Mouse (Mus musculus): ENCODE data around the gene Rplp2.
"Not testable (repeated sequence)": the region's sequence is repeated elsewhere in the genome, so short reads cannot be mapped to it uniquely, and the experiment has no call there.

The Rplp2 gene

GRCm38 (mm10) chr7:141431434-141432185 lies 15.6 kb upstream of the Rplp2 start:
- DNase-seq, result no peak

GRCm38 (mm10) chr7:141432186-141432611 lies 15.0 kb upstream of the Rplp2 start:
- DNase-seq, result no peak

DNA sequence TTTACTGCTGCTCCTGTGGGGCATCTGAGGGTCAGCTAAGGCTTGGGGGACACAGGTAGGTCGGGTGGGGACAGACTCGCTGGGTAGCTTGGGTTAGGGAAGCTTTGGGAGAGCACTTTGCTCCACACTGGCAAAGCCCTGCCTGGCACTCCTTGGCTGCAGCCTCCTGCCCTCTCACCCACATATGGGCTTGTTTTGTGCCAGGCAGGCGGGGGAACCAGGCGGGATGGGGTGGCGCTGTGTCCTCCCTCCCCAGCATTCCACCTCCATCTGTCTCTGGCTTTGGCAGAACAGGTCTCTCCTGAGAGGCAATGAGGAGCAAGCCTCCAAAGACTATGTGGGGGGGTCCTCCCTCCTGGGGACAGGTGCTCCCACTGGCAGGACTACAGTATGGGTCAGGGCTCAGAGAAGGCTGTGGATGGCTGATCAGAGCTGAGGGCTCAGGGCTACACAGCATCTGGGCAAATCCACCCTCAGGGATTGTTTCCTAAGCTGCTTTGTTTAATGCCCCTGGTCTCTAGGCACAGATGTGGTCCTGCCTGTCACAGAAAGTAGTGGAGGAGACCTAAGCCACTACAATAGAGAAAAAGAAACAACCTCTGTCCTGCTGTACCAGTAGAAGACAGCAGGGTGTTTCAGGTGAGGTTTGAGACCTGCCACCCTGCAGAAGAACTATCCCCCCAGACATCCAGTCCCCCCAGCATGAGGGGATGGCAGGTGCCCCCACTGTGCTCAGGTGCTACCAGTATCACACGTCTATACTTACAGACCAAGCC lies 14.2 kb upstream of the Rplp2 start:
- DNase-seq, result no peak

GRCm38 (mm10) chr7:141433517-141434400 lies 13.4 kb upstream of the Rplp2 start:
- DNase-seq, result no peak

- DNase-seq, result peak; percentile 47
These were observed 12.7 kb upstream of the Rplp2 start for GRCm38 (mm10) chr7:141434464-141434863.

GRCm38 (mm10) chr7:141435129-141435855 lies 11.9 kb upstream of the Rplp2 start:
- DNase-seq, result peak; percentile 58

GRCm38 (mm10) chr7:141435856-141436522 lies 11.2 kb upstream of the Rplp2 start:
- DNase-seq, result no peak

DNA sequence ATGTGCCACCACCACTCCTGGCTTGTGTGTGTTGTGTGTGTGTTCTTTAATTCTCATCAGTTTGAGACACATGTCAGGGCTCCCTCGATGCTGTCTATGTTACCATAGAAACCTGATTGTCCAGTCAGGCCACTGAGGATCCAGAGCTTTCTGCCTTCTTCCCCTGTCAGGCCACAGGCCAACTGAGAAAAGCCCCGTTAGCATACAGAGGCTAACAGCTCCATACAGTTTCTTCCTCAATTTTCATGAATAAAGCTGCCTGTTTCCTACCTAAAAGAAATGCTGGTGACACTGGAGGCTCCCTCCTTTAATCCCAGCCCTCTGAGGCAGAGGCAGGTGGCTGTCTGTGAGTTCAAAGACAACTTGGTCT lies 10.7 kb upstream of the Rplp2 start:
- no peak for DNase-seq

DNA sequence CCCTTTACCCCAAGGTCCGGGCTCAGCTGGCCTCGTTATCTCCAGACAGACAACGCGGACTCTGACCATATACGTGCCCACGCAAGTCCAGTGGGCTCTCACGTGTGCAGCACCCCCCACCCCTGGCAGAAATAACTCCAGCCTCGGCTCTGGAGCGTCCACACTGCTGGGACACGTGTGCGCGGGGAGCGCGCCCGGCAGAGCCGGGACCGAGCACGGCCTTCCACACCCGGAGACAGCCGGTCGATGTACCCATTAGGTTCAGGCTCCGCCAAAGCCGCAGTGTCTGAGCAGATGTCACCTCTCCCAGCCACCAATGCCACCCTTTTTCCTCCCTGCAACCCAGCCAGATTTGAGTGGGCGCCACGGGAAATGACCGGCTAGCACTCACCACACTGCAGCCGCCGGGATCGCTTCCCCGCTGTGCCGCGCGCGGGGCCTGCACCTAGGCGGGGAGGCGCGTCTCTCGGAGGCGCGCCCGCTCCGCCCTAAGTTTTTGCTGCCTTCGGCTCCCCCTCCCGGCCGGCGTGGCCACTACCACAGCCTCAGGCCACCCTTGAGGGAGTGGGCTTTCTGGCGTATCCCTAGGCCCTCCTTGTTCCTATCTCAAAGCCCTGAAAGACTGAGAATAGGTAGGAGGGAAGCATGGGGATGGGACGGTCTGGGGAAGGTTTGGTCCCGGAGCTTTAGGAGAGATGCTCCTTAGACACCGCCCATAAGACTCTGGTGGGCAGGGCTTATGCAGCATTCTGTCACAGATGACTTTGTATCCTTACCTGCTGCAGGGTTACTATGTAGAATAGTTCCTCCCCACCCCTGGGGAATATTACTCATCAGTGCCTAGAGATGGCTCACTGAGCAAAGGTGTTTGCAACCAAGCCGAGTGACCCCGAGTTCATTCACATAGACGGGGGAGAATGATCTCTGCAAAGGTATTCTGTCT lies 9.7 kb upstream of the Rplp2 start, which contains the start of gene Slc25a22:
Gene Slc25a22, minus strand, starts transcription at position 715 of the 943 bp plus-strand sequence.
- DNase-seq, result peak; percentile 87

DNA sequence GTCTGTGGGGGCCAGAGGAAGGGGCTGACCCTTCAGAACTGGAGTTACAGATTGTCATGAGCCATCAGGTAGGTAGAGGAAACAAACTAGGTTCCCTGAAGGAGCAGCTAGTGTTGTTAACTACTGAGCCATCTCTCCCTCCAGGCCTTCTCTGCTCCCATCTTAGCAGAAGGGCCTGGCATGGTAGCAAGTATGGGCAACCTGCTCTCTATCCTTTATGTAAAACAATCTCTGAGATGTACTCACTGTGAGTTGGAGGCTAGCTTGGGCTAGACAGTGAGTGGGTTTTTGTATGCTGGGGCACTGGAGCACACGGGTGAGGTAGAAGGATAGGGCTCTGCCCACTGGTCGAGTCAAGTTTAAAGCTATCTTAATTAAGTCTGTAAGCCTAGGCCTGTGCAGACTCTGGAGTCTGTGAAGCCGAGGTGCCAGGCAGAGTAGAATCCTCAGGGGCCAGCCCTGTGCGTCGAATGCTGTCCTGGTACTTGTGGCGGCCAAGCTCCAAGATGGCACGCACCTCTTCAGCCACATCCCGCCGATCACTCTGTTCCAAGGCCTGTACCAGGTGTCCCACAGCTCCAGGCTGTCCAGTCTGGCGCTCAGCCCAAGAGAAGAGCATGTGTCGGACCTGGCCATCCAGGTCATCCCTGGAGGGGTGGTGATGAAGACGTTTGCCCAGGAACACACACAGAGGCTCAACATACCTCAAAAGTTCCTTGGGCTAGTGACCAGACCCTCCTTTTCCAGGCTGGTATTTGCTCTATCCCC lies 8.8 kb upstream of the Rplp2 start:
- no peak for DNase-seq

DNA sequence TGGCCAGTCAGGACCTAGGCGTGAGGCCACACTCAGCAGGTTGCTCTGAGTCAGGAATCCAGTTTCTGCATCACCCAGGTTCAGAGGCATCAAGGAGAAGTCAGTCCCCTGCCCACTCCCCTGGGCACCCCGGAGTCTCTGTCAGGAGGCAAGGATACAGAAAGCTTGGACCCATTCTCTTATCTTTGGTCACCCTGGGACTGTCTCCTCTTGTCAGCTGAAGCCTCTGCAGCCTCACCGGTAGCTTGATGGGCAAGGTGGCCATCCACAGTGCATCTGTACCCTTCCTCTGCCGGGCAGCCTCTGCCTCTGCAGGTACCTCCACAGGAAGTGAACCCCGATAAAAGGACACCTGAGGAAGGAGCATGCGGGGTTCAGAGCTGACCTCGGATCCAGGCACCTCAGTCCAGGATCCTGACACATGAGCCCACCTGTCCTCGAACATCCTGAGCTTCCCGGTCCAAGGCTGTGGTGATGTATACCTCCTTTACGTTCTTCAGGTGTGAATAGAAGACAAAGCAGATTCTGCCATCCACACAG lies 8.0 kb upstream of the Rplp2 start:
- no peak for DNase-seq

DNA sequence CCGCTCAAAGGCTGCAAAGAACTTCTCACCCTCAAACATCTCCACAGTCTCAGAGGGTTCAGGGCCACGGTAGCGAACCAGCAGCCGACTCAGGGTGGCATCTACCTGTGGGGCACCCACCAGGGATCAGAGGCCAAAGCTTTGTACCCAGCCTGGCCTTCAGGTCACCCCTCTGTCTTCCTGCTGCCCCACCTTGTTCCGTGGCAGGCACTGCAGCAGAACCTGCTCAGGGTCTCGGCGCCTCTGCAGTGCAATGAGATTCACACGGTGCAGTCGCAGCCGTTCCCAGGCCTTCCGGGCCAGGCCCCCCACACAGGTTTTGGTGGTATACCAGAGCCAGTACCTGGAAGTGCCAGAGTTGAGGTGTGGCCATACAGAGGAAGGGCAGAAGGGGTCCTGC lies 7.4 kb upstream of the Rplp2 start:
- DNase-seq, result no peak

DNA sequence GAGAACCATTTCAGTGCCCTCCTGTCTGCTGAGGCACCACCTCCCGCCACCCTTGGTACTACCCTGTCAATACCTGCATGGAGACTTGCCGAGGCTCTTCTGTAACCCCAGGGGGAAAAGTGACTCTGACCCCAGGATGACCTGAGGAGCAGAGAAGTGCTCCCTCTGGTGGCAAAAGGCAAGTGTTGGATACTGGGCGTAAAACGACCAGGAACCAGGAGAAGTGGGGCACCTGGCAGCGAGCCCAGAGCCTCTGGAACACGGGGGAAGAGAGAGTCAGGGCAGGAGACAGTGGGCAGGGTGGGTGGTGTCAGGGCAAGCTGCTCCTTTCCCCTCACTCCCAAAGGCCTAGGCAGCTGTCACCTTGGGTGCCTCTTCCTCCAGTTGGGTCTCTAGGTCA lies 6.6 kb upstream of the Rplp2 start:
- DNase-seq, result peak; percentile 74

GRCm38 (mm10) chr7:141441460-141441859 lies 5.7 kb upstream of the Rplp2 start:
- DNase-seq, result no peak

GRCm38 (mm10) chr7:141442199-141442598 lies 5.0 kb upstream of the Rplp2 start:
- DNase-seq, result no peak

GRCm38 (mm10) chr7:141443081-141443821 lies 3.9 kb upstream of the Rplp2 start:
- no peak for DNase-seq

DNA sequence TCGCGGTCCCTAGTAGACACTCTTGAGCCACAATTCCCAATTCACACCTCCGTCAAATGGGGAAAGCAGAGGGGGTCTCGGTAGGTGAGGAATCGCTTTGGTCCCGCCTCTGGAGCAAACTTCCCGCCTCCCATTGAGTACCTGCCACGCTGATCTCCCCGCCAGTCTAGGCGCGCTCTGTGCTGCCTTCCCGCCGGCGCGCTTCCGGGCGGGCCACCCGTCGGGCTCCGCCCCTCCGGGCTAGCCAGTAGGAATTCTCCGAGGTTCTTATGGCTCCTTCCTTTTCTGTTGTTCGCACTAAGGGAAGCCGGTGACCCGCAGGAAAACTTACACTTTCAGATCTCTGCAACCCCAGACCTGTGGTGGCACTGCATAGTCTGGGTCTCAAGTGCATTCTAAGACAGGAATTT lies 3.3 kb upstream of the Rplp2 start, which contains the start of gene Pidd1:
Gene Pidd1, minus strand, starts transcription at position 198 of the 410 bp plus-strand sequence.
- no peak for DNase-seq

DNA sequence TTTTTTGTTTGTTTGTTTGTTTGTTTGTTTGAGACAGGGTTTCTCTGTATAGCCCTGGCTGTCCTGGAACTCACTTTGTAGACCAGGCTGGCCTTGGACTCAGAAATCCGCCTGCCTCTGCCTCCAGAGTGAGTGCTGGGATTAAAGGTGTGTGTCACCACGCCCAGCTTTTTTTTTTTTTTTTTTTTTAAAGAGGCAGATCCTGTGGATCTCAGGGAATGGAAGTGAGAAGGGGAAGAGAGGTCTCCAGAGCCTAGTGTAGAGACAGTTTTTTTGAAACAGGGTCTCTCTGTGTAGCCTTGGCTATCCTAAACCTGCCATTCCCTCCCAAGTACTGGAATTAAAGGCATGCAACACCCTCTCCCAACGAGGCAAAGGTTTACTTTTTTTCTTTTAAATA lies 796 bp upstream of the Rplp2 start:
- not testable (repeated sequence) for DNase-seq

GRCm38 (mm10) chr7:141451928-141452327 lies 4.8 kb downstream of the Rplp2 start:
- DNase-seq, result no peak
